Mouse (Mus musculus) heart, adult 2 months (tissue): Measurements from ENCODE around the gene Sh3bp1. TPM values are rescaled to one million over a fixed set of nuclear protein-coding genes. Genes with fewer than 3 reads are reported as not detected.

ENCODE experiments used
- DNase-seq, 2 experiments: peaks; one replicate each; pipeline ENCODE4 v3.0.0; 2021
- H3K27ac ChIP-seq: fragments of 200-600 bp; 2 replicates; pipeline ENCODE4 v1.8.1; 2022
- H3K27me3 ChIP-seq: fragments of 200-500 bp; 2 replicates; pipeline ENCODE4 v1.6.1; 2012; ENCODE audit warnings: mild to moderate bottlenecking, low read length, inconsistent platforms, mixed read lengths; ENCODE audit not compliant: control insufficient read depth, insufficient read depth
- H3K36me3 ChIP-seq: fragments of 200-500 bp; 2 replicates; pipeline ENCODE4 v1.6.1; 2012; ENCODE audit warnings: low read length, inconsistent platforms; ENCODE audit not compliant: control insufficient read depth, insufficient read depth
- H3K4me1 ChIP-seq: fragments of 200-500 bp; 2 replicates; pipeline ENCODE4 v1.6.1; 2011; ENCODE audit warnings: low read length; ENCODE audit not compliant: control insufficient read depth, insufficient read depth
- H3K4me3 ChIP-seq: fragments of 200-600 bp; 2 replicates; pipeline ENCODE4 v1.8.1; 2022
- H3K79me2 ChIP-seq: fragments of 200-500 bp; replicated peaks from 2 replicates; pipeline ENCODE4 v1.6.1; 2012; ENCODE audit warnings: mild to moderate bottlenecking, inconsistent platforms, low read length, moderate library complexity, mixed read lengths; ENCODE audit not compliant: control insufficient read depth, insufficient read depth
- H3K9ac ChIP-seq: fragments of 200-500 bp; 2 replicates; pipeline ENCODE4 v1.6.1; 2012; ENCODE audit warnings: low read depth, mild to moderate bottlenecking, control low read depth, inconsistent platforms, low read length, mixed read lengths
- CTCF ChIP-seq: fragments of 200-600 bp; IDR thresholded peaks from 2 replicates; pipeline ENCODE4 v1.8.1; 2022; ENCODE audit warnings: antibody characterized with exemption, mild to moderate bottlenecking, moderate library complexity
- EP300 ChIP-seq: fragments of 200-500 bp; IDR thresholded peaks from 2 replicates; pipeline ENCODE4 v1.6.1; 2011; ENCODE audit warnings: low read depth, low read length, control low read depth; ENCODE audit not compliant: insufficient read depth
- POLR2A ChIP-seq: fragments of 200-500 bp; IDR thresholded peaks from 2 replicates; pipeline ENCODE4 v1.6.1; 2011; ENCODE audit warnings: mild to moderate bottlenecking, low read depth, low read length, control low read depth; ENCODE audit not compliant: insufficient read depth
- WGBS: fragments of 180-500 bp; shearing (Covaris S2); methylation state at CpG from one replicate; pipeline ENCODE4 v1.1.7; 2018; 5-methylcytosine and 5-hydroxymethylcytosine counted together
- intact Hi-C: fragments of 180-260 bp; cut with DNase I; formaldehyde crosslinking; loops from one replicate; pipeline ENCODE4 v1.15.1; 2025
- polyA plus RNA-seq: library from polyadenylated mRNA; depleted of rRNA; stranded (reverse); fragments of >200 nt; gene quantifications from 2 replicates; pipeline ENCODE4 v1.2.3, GENCODE M21; 2012
- total RNA-seq, 2 experiments: library from RNA; stranded (reverse); gene quantifications; 2 replicates each; pipeline ENCODE4 v1.2.3; 2021

Gene Sh3bp1
- total and polyA plus RNA-seq, 3 experiments = 2.6 to 19.2 (median 3.3) TPM

- no peaks in the 10 kb centered on the region for H3K27me3 ChIP-seq
- peak; percentile 54 to 59 for DNase-seq
- intact Hi-C loops = loop anchor here (5.0 kb wide), 1 partner anchor 241 kb away; no protein-coding TSS in a partner anchor
- no peak for TF ChIP-seq CTCF
- peak; percentile 57; the same call in 1 of the 2 replicates for TF ChIP-seq EP300
- TF ChIP-seq POLR2A = no peak
- H3K36me3 ChIP-seq = no peaks in the 10 kb centered on the region
- H3K79me2 ChIP-seq = no peaks in the 10 kb centered on the region
- WGBS = 25% methylated on average over 9 of the region's 9 CpGs
- H3K4me3 ChIP-seq = no peak overlapping the region
- peak overlapping the region; percentile 79 for H3K27ac ChIP-seq
- H3K9ac ChIP-seq = peak overlapping the region; percentile 26; the same call in 1 of the 2 replicates
- H3K4me1 ChIP-seq = peaks cover 8% of the 10 kb centered on the region
Measured at GRCm38 (mm10) chr15:78868398-78868797, 31.2 kb upstream of the Sh3bp1 start.

- peaks cover 8% of the 10 kb centered on the region for H3K4me1 ChIP-seq
- 56% methylated on average over 7 of the region's 7 CpGs for WGBS
- TF ChIP-seq POLR2A (no peak), EP300 (no peak)
- no peak overlapping the region for H3K4me3 ChIP-seq
- no peaks in the 10 kb centered on the region for H3K79me2 ChIP-seq
- intact Hi-C loops = loop anchor here (5.0 kb wide), 1 partner anchor 242 kb away; no protein-coding TSS in a partner anchor
- no peak for DNase-seq
- H3K27ac ChIP-seq = peak overlapping the region; percentile 79
- peak overlapping the region; percentile 26; the same call in 1 of the 2 replicates for H3K9ac ChIP-seq
- no peaks in the 10 kb centered on the region for H3K36me3 ChIP-seq
- no peaks in the 10 kb centered on the region for H3K27me3 ChIP-seq
Measured at GRCm38 (mm10) chr15:78868826-78869233, 30.7 kb upstream of the Sh3bp1 start.

GRCm38 (mm10) chr15:78869775-78870174 is 29.8 kb upstream of the Sh3bp1 start:
- WGBS = 10% methylated on average over 6 of the region's 6 CpGs
- Histone ChIP-seq H3K4me1 (peaks cover 8% of the 10 kb centered on the region), H3K27ac (no peak overlapping the region), H3K9ac (no peak overlapping the region), H3K36me3 (no peaks in the 10 kb centered on the region), H3K4me3 (no peak overlapping the region), H3K79me2 (no peaks in the 10 kb centered on the region), H3K27me3 (no peaks in the 10 kb centered on the region)
- TF ChIP-seq POLR2A (no peak), EP300 (no peak), CTCF (peak; percentile 86)
- peak; percentile 55 to 57 for DNase-seq
- intact Hi-C loops = loop anchor here (1.0 to 5.0 kb wide), 3 partner anchors 20 to 242 kb away; no protein-coding TSS in a partner anchor

GRCm38 (mm10) chr15:78872021-78872608 is 27.5 kb upstream of the Sh3bp1 start:
- intact Hi-C loops = no loop called here

GRCm38 (mm10) chr15:78873803-78874435 is 25.6 kb upstream of the Sh3bp1 start:
- H3K36me3 ChIP-seq = no peaks in the 10 kb centered on the region
- DNase-seq = no peak
- no peak overlapping the region for H3K27ac ChIP-seq
- 49% methylated on average over 13 of the region's 13 CpGs for WGBS
- no peak overlapping the region for H3K9ac ChIP-seq
- no peak for TF ChIP-seq POLR2A
- no peak for TF ChIP-seq EP300
- TF ChIP-seq CTCF = no peak
- no peaks in the 10 kb centered on the region for H3K79me2 ChIP-seq
- no peak overlapping the region for H3K4me3 ChIP-seq
- intact Hi-C loops = no loop called here
- H3K27me3 ChIP-seq = no peaks in the 10 kb centered on the region
- H3K4me1 ChIP-seq = peaks cover 6% of the 10 kb centered on the region

More at GRCm38 (mm10) chr15:78872021-78872608, 27.5 kb upstream of the Sh3bp1 start:
- no peaks in the 10 kb centered on the region for H3K27me3 ChIP-seq
- DNase-seq = no peak
- H3K4me1 ChIP-seq = peaks cover 11% of the 10 kb centered on the region
- no peaks in the 10 kb centered on the region for H3K79me2 ChIP-seq
- no peaks in the 10 kb centered on the region for H3K36me3 ChIP-seq
- WGBS = 63% methylated on average over 5 of the region's 5 CpGs
- H3K9ac ChIP-seq = no peak overlapping the region
- TF ChIP-seq POLR2A (no peak), CTCF (no peak)
- H3K4me3 ChIP-seq = no peak overlapping the region
- H3K27ac ChIP-seq = no peak overlapping the region

GRCm38 (mm10) chr15:78874989-78875388 is 24.6 kb upstream of the Sh3bp1 start:
- H3K4me3 ChIP-seq = no peak overlapping the region
- H3K27ac ChIP-seq = no peak overlapping the region
- H3K36me3 ChIP-seq = no peaks in the 10 kb centered on the region
- H3K9ac ChIP-seq = no peak overlapping the region
- peaks cover 5% of the 10 kb centered on the region for H3K4me1 ChIP-seq
- H3K79me2 ChIP-seq = no peaks in the 10 kb centered on the region
- TF ChIP-seq CTCF (no peak), EP300 (no peak)
- no peaks in the 10 kb centered on the region for H3K27me3 ChIP-seq
- intact Hi-C loops = no loop called here
- DNase-seq = no peak
- 83% methylated on average over 8 of the region's 8 CpGs for WGBS
